Mouse (Mus musculus) midbrain, postnatal 0 days (tissue): ENCODE measurements around the gene Mon2. TPM values are rescaled to one million over a fixed set of nuclear protein-coding genes. Genes with fewer than 3 reads are reported as not detected.
A peak's percentile ranks its signal among the peaks of the same experiment; 100 is the strongest.

Experiments used
- ATAC-seq: fragments of 200-750 bp; cut with Nextera tagmentation; 2 replicates; pipeline ENCODE4 v1.8.0; 2017; ENCODE audit warnings: moderate number of reproducible peaks, mild to moderate bottlenecking, moderate TSS enrichment, moderate library complexity; ENCODE audit not compliant: low FRiP score
- DNase-seq: peaks from one replicate; pipeline ENCODE4 v3.0.0-alpha.2; 2015; ENCODE audit warnings: low spot score
- H3K27ac ChIP-seq: fragments of 300-500 bp; sonication (generic); 2 replicates; pipeline ENCODE4 v1.5.1; 2014; ENCODE audit warnings: low read depth, mild to moderate bottlenecking, low read length, mixed read lengths
- H3K27me3 ChIP-seq: fragments of 300-500 bp; sonication (generic); 2 replicates; pipeline ENCODE4 v1.6.1; 2014; ENCODE audit warnings: low read length, control low read depth, mixed read lengths; ENCODE audit not compliant: insufficient read depth
- H3K36me3 ChIP-seq: fragments of 300-500 bp; sonication (generic); 2 replicates; pipeline ENCODE4 v1.6.1; 2014; ENCODE audit warnings: low read length, control low read depth, mixed read lengths; ENCODE audit not compliant: insufficient read depth
- H3K4me1 ChIP-seq: fragments of 300-500 bp; sonication (generic); 2 replicates; pipeline ENCODE4 v1.6.1; 2014; ENCODE audit warnings: mild to moderate bottlenecking, control low read depth, antibody characterized with exemption, low read length, mixed read lengths; ENCODE audit not compliant: insufficient read depth
- H3K4me2 ChIP-seq: fragments of 300-500 bp; sonication (generic); 2 replicates; pipeline ENCODE4 v1.6.1; 2014; ENCODE audit warnings: low read depth, mild to moderate bottlenecking, low read length, mixed read lengths; ENCODE audit not compliant: poor library complexity, severe bottlenecking
- H3K4me3 ChIP-seq: fragments of 300-500 bp; sonication (generic); 2 replicates; pipeline ENCODE4 v1.5.1; 2014; ENCODE audit warnings: low read depth, mild to moderate bottlenecking, low read length, moderate library complexity
- H3K9ac ChIP-seq: fragments of 300-500 bp; sonication (generic); replicated peaks from 2 replicates; pipeline ENCODE4 v1.6.1; 2014; ENCODE audit warnings: mild to moderate bottlenecking, low read length, moderate library complexity, mixed read lengths; ENCODE audit not compliant: poor library complexity, severe bottlenecking
- H3K9me3 ChIP-seq: fragments of 300-500 bp; sonication (generic); 2 replicates; pipeline ENCODE4 v1.6.1; 2016; ENCODE audit warnings: low read length, control low read depth
- CTCF ChIP-seq: IDR thresholded peaks from 2 replicates; pipeline ENCODE4 v1.5.1; 2016; ENCODE audit warnings: antibody characterized with exemption, mild to moderate bottlenecking
- WGBS: fragments of 180-500 bp; shearing (Covaris S2); extraction: QIAGEN DNeasy Blood & Tissue Kit; methylation state at CpG from one replicate; pipeline ENCODE4 v1.1.7; 2014; 5-methylcytosine and 5-hydroxymethylcytosine counted together
- polyA plus RNA-seq: library from polyadenylated mRNA; unstranded; fragments of >200 nt; fragmentation: Nextera tagmentation; extraction: Ambion mirVana; gene quantifications from 2 replicates; pipeline ENCODE4 v1.2.1, GENCODE M21; 2015
- total RNA-seq: library from RNA; depleted of rRNA; stranded (reverse); fragments of >200 nt; gene quantifications from 2 replicates; pipeline ENCODE4 v1.2.3, GENCODE M21; 2014

Gene Mon2
- total and polyA plus RNA-seq, 2 experiments from 2014 or later, result 16.8 to 46.0 TPM

GRCm38 (mm10) chr10:123011421-123011820 lies 64.9 kb downstream of the Mon2 start:
- no peaks in the 10 kb centered on the region for H3K27me3 ChIP-seq
- no peak for DNase-seq
- H3K9me3 ChIP-seq, result no peaks in the 10 kb centered on the region
- H3K36me3 ChIP-seq, result peaks cover 32% of the 10 kb centered on the region
- no peak for ATAC-seq
- H3K27ac ChIP-seq, result no peak overlapping the region
- H3K4me3 ChIP-seq, result no peak overlapping the region
- H3K4me2 ChIP-seq, result no peak overlapping the region
- H3K4me1 ChIP-seq, result no peaks in the 10 kb centered on the region
- WGBS, result 100% methylated on average over 1 of the region's 1 CpGs
- TF ChIP-seq CTCF, result no peak
- no peak overlapping the region for H3K9ac ChIP-seq

GRCm38 (mm10) chr10:123005237-123006185 lies 70.8 kb downstream of the Mon2 start:
- Histone ChIP-seq H3K36me3 (peaks cover 22% of the 10 kb centered on the region), H3K4me3 (no peak overlapping the region), H3K9ac (no peak overlapping the region), H3K9me3 (no peaks in the 10 kb centered on the region), H3K4me1 (no peaks in the 10 kb centered on the region), H3K27me3 (no peaks in the 10 kb centered on the region), H3K27ac (no peak overlapping the region), H3K4me2 (no peak overlapping the region)
- peak; percentile 82 for DNase-seq
- no peak for ATAC-seq
- 88% methylated on average over 20 of the region's 20 CpGs for WGBS
- peak; percentile 88 for TF ChIP-seq CTCF

- WGBS, result 81% methylated on average over 15 of the region's 15 CpGs
- ATAC-seq, result no peak
Measured at GRCm38 (mm10) chr10:123004475-123005236, 71.6 kb downstream of the Mon2 start.

GRCm38 (mm10) chr10:123001985-123002384 lies 74.3 kb downstream of the Mon2 start:
- H3K9me3 ChIP-seq, result no peaks in the 10 kb centered on the region
- no peak overlapping the region for H3K4me3 ChIP-seq
- ATAC-seq (no peak), DNase-seq (no peak)
- TF ChIP-seq CTCF, result 0 out of 2 replicates have a peak, but pooled peaks have one; percentile 20
- H3K9ac ChIP-seq, result no peak overlapping the region
- WGBS, result 87% methylated on average over 1 of the region's 1 CpGs
- H3K4me2 ChIP-seq, result no peak overlapping the region
- H3K36me3 ChIP-seq, result peaks cover 33% of the 10 kb centered on the region
- no peaks in the 10 kb centered on the region for H3K4me1 ChIP-seq
- H3K27me3 ChIP-seq, result no peaks in the 10 kb centered on the region
- no peak overlapping the region for H3K27ac ChIP-seq

More at GRCm38 (mm10) chr10:123004475-123005236, 71.6 kb downstream of the Mon2 start:
- Histone ChIP-seq H3K36me3 (peaks cover 19% of the 10 kb centered on the region), H3K4me3 (no peak overlapping the region), H3K9me3 (no peaks in the 10 kb centered on the region), H3K27ac (no peak overlapping the region), H3K9ac (no peak overlapping the region), H3K4me2 (no peak overlapping the region), H3K4me1 (no peaks in the 10 kb centered on the region), H3K27me3 (no peaks in the 10 kb centered on the region)
- TF ChIP-seq CTCF, result no peak
- no peak for DNase-seq

- ATAC-seq (no peak), DNase-seq (no peak)
- Histone ChIP-seq H3K9me3 (no peaks in the 10 kb centered on the region), H3K4me3 (no peak overlapping the region), H3K9ac (no peak overlapping the region), H3K4me2 (no peak overlapping the region), H3K4me1 (no peaks in the 10 kb centered on the region), H3K27me3 (no peaks in the 10 kb centered on the region), H3K27ac (no peak overlapping the region), H3K36me3 (peaks cover 38% of the 10 kb centered on the region)
- TF ChIP-seq CTCF, result no peak
- WGBS, result 85% methylated on average over 3 of the region's 3 CpGs
Measured at GRCm38 (mm10) chr10:123001363-123001762, 74.9 kb downstream of the Mon2 start.
